Mouse (Mus musculus): ENCODE results near the gene Gramd1b. TPM values are rescaled to one million over a fixed set of nuclear protein-coding genes. Genes with fewer than 3 reads are reported as not detected.
A peak's percentile ranks its signal among the peaks of the same experiment; 100 is the strongest.

Gramd1b gene
- polyA plus RNA-seq, 1 experiment from 2014 or later = 6.5 TPM

DNA sequence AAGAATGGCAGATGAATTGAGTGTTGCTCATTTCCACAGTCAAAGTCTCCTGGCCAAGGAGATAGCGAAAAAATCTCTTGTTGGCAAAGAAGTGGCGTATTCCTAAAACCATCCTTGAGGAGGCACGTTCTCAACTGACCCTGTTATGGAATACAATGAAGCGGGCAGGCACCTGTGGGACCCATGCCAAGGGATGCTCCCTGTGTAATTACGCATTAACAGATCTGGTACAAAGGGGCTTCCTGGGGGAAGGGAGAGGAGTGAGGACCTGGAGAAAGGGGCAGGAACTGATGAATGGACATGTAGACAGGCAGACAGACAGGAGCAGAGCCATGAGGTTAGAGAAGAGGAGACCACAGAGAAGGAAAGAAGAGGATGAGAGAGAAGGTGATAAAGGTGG, 146.4 kb downstream of the Gramd1b start:
- Histone ChIP-seq H3K9me3 (ENCODE audit: control insufficient read depth, low read length) (no peaks in the 10 kb centered on the region), H3K4me2 (ENCODE audit: low read length) (no peak overlapping the region), H3K36me3 (ENCODE audit: control insufficient read depth, insufficient read depth, low read length) (no peaks in the 10 kb centered on the region), H3K27ac (replicated peaks in 1 of 2; ENCODE audit: control insufficient read depth in 1 of 2, insufficient read depth in 1 of 2, low read depth in 2 of 2, low read length in 2 of 2) (no peak overlapping the region), H3K4me3 (ENCODE audit: control insufficient read depth in 1 of 2, insufficient read depth in 1 of 2, low read depth in 1 of 2, low read length in 2 of 2) (no peak overlapping the region), H3K9ac (ENCODE audit: low read length) (no peak overlapping the region), H3K4me1 (ENCODE audit: control insufficient read depth in 2 of 2, insufficient read depth in 2 of 2, low read length in 2 of 2) (peaks cover 3 to 13% of the 10 kb centered on the region in 2 experiments; a peak in 3 of 4 replicates), H3K27me3 (ENCODE audit: control insufficient read depth, insufficient read depth, low read length) (no peaks in the 10 kb centered on the region)
- 88% methylated on average over 5 of the region's 5 CpGs for WGBS
- ATAC-seq (ENCODE audit: insufficient number of reproducible peaks, insufficient read depth, low FRiP score, low read depth) = no peak

DNA sequence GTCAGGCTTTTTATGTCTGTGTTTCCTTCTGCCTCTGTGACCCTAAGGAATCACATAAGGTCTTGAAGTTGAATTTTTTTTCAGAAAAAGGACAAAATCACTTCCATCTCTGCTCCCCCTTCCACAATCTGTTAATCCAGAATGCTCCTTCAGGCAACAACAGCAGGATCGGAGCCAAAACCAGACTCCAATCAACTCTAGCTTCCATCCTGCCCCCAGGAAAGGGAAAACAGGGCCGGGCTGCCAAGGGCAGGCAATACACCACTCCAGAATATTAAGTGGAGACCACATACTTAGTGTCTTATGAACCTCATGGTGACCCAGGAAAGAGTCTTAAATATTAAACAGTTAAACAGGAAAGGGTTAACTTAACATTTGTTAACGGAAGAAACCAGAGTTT, 148.7 kb downstream of the Gramd1b start:
- 68% methylated on average over 3 of the region's 3 CpGs for WGBS
- H3K27me3 ChIP-seq (ENCODE audit: control insufficient read depth, insufficient read depth, low read length) = no peaks in the 10 kb centered on the region
- 0 out of 2 replicates have a peak overlapping the region, but pooled peaks have one; percentile 31 for H3K9ac ChIP-seq (ENCODE audit: low read length)
- peaks cover 3 to 13% of the 10 kb centered on the region in 2 experiments; a peak in 3 of 4 replicates for H3K4me1 ChIP-seq (ENCODE audit: control insufficient read depth in 2 of 2, insufficient read depth in 2 of 2, low read length in 2 of 2)
- H3K9me3 ChIP-seq (ENCODE audit: control insufficient read depth, low read length) = no peaks in the 10 kb centered on the region
- H3K4me2 ChIP-seq (ENCODE audit: low read length) = peak overlapping the region; percentile 39; the same call in 1 of the 2 replicates
- no peak overlapping the region for H3K27ac ChIP-seq (replicated peaks in 1 of 2; ENCODE audit: control insufficient read depth in 1 of 2, insufficient read depth in 1 of 2, low read depth in 2 of 2, low read length in 2 of 2)
- no peak for ATAC-seq (ENCODE audit: insufficient number of reproducible peaks, insufficient read depth, low FRiP score, low read depth)
- no peaks in the 10 kb centered on the region for H3K36me3 ChIP-seq (ENCODE audit: control insufficient read depth, insufficient read depth, low read length)
- H3K4me3 ChIP-seq (ENCODE audit: control insufficient read depth in 1 of 2, insufficient read depth in 1 of 2, low read depth in 1 of 2, low read length in 2 of 2) = no peak overlapping the region

DNA sequence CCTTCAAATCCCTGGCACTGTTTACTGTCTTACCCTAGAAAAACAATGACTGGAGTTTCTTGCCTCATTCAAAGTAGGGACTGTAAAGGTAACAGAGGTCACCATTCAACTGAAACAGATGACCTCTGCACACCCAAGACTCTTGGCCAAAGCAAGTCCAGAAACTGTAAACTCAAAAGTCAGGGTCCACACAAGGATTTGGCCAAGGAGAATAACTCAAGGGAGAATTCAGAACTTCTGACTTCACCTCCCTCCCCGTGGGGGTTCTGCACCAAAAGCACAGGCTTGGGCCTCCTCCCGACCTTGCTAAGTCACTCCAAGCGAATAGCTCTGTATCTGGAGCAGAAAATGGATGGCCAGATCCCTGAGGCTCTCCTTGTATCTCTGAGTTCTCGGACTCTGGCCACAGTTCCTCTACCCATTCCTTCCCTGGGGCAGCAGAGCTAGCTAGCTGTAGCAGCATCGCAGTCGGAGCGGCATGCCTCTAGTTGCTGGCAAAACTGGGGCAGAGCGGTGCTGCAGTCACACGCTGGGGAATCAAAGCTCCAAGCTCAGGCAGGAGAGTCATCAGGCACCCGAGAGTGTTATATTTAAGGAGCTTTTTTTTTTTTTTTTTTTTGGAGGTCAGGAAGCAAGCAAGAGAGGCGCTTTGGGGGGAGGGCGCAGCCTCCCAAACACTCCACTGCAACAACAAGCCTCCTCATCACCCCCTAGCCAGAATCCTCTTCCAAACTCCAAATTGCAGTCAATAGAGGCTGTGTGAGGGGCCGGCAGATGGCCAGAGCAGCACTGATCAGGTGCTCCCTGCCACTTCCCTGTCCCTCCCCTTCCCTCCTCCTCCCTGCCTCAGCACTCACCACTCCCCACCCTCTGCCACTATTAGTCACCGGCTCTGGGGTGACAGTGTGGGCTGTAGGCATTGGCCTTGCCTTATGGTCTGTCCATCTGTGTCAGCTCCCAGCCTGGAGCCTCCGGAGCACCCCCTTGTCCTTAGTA, 149.5 kb downstream of the Gramd1b start:
- no peaks in the 10 kb centered on the region for H3K27me3 ChIP-seq (ENCODE audit: control insufficient read depth, insufficient read depth, low read length)
- H3K36me3 ChIP-seq (ENCODE audit: control insufficient read depth, insufficient read depth, low read length) = no peaks in the 10 kb centered on the region
- ATAC-seq (ENCODE audit: insufficient number of reproducible peaks, insufficient read depth, low FRiP score, low read depth) = peak; percentile 46
- WGBS = 14% methylated on average over 15 of the region's 15 CpGs
- H3K4me1 ChIP-seq (ENCODE audit: control insufficient read depth in 2 of 2, insufficient read depth in 2 of 2, low read length in 2 of 2) = peaks cover 3 to 15% of the 10 kb centered on the region in 2 experiments; a peak in 3 of 4 replicates
- 0 out of 2 replicates have a peak overlapping the region, but pooled peaks have one; percentile 31 for H3K9ac ChIP-seq (ENCODE audit: low read length)
- peak overlapping the region; percentile 39 for H3K4me2 ChIP-seq (ENCODE audit: low read length)
- H3K4me3 ChIP-seq (ENCODE audit: control insufficient read depth in 1 of 2, insufficient read depth in 1 of 2, low read depth in 1 of 2, low read length in 2 of 2) = no peak overlapping the region
- peak overlapping the region; percentile 11 to 58; a peak in 2 of 4 replicates for H3K27ac ChIP-seq (replicated peaks in 1 of 2; ENCODE audit: control insufficient read depth in 1 of 2, insufficient read depth in 1 of 2, low read depth in 2 of 2, low read length in 2 of 2)
- no peaks in the 10 kb centered on the region for H3K9me3 ChIP-seq (ENCODE audit: control insufficient read depth, low read length)

DNA sequence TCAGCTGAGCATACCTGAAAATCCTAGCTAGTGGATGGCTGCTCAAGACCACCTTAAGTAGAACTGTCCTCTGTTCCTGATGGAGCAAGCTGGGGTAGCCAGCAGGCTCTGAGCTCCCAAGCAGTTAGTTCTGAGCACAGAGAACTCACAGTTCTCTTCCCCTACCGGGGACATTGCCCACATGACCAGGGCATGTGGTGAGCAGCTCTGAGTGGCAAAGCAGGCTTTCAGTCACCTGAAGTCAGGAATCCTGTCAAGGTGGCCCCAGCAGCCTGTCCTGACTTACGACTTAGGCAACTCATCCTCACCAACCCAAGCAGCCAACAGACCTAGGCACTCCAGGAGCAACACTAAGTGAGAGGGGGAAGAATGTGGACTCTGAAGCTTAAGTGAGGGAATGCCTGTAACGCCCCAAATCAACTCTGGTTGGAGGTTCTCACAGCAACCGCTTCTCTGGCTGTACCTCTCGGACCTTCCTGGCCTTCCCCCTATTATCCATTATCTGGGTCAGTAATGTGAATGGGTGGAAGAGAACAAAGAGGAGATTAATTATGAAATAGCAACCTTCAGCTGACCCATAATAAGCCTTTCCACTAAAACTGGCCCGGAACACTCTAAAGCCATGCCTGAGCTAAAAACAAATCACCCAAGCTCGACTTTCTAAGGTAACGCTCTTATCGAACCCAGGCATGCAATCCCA, 154.3 kb downstream of the Gramd1b start:
- Histone ChIP-seq H3K4me3 (ENCODE audit: control insufficient read depth in 1 of 2, insufficient read depth in 1 of 2, low read depth in 1 of 2, low read length in 2 of 2) (no peak overlapping the region), H3K4me1 (ENCODE audit: control insufficient read depth in 2 of 2, insufficient read depth in 2 of 2, low read length in 2 of 2) (peaks cover 15 to 27% of the 10 kb centered on the region in 2 experiments; a peak in 3 of 4 replicates), H3K27ac (replicated peaks in 1 of 2; ENCODE audit: control insufficient read depth in 1 of 2, insufficient read depth in 1 of 2, low read depth in 2 of 2, low read length in 2 of 2) (no peak overlapping the region), H3K9me3 (ENCODE audit: control insufficient read depth, low read length) (no peaks in the 10 kb centered on the region), H3K27me3 (ENCODE audit: control insufficient read depth, insufficient read depth, low read length) (no peaks in the 10 kb centered on the region), H3K36me3 (ENCODE audit: control insufficient read depth, insufficient read depth, low read length) (no peaks in the 10 kb centered on the region), H3K4me2 (ENCODE audit: low read length) (peak overlapping the region; percentile 42), H3K9ac (ENCODE audit: low read length) (peak overlapping the region; percentile 30; the same call in 1 of the 2 replicates)
- 53% methylated on average over 9 of the region's 9 CpGs for WGBS
- ATAC-seq (ENCODE audit: insufficient number of reproducible peaks, insufficient read depth, low FRiP score, low read depth) = no peak

DNA sequence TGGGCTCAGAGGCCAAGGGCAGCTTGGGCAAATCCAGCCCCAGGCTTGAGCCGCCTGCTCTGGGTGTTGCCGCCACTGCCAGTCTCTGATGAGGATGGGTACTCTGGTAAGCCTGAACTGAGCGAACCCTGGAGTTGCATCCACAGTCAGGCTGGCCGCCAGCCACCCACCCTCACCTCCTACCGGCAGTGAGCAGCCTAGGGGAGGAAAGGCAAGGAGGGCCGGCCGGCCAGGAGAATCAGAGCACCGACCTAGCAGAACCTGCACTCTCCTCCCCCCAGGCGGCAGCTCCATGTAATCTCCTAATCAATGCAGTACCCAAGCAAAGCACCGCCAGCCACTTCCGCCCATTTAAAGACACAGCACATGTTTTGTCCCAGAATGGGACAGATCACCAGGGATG, 155.0 kb downstream of the Gramd1b start:
- no peaks in the 10 kb centered on the region for H3K9me3 ChIP-seq (ENCODE audit: control insufficient read depth, low read length)
- H3K4me2 ChIP-seq (ENCODE audit: low read length) = peak overlapping the region; percentile 42
- no peaks in the 10 kb centered on the region for H3K36me3 ChIP-seq (ENCODE audit: control insufficient read depth, insufficient read depth, low read length)
- WGBS = 13% methylated on average over 11 of the region's 11 CpGs
- ATAC-seq (ENCODE audit: insufficient number of reproducible peaks, insufficient read depth, low FRiP score, low read depth) = 0 out of 2 replicates have a peak, but pooled peaks have one; percentile 28
- peaks cover 12 to 22% of the 10 kb centered on the region in 2 experiments; a peak in 3 of 4 replicates for H3K4me1 ChIP-seq (ENCODE audit: control insufficient read depth in 2 of 2, insufficient read depth in 2 of 2, low read length in 2 of 2)
- no peaks in the 10 kb centered on the region for H3K27me3 ChIP-seq (ENCODE audit: control insufficient read depth, insufficient read depth, low read length)
- peak overlapping the region; percentile 30; the same call in 1 of the 2 replicates for H3K9ac ChIP-seq (ENCODE audit: low read length)
- H3K27ac ChIP-seq (replicated peaks in 1 of 2; ENCODE audit: control insufficient read depth in 1 of 2, insufficient read depth in 1 of 2, low read depth in 2 of 2, low read length in 2 of 2) = no peak overlapping the region
- peak overlapping the region in 1 of 2 experiments; percentile 2; a peak in 1 of 4 replicates for H3K4me3 ChIP-seq (ENCODE audit: control insufficient read depth in 1 of 2, insufficient read depth in 1 of 2, low read depth in 1 of 2, low read length in 2 of 2)

DNA sequence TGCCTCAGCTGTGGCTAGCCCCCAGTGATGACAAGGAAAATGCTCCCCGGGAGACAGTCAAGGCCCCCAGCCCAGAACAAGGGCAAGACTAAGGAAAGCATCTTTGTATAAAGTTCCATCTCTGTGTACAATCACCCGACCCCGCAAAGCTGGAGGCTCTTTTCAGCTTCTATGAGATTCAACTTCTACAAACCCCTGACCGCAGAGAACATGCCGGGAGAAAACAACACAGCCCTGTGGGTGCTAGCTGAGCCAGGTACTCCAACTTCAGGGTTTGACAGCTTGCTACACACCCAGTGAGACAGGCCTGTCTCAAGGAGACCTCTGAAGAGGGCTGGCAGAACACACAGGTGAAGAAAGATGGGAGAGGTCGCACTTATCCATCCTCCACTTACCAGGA, 155.7 kb downstream of the Gramd1b start:
- no peaks in the 10 kb centered on the region for H3K36me3 ChIP-seq (ENCODE audit: control insufficient read depth, insufficient read depth, low read length)
- H3K4me2 ChIP-seq (ENCODE audit: low read length) = no peak overlapping the region
- peaks cover 12 to 22% of the 10 kb centered on the region in 2 experiments; a peak in 3 of 4 replicates for H3K4me1 ChIP-seq (ENCODE audit: control insufficient read depth in 2 of 2, insufficient read depth in 2 of 2, low read length in 2 of 2)
- H3K9me3 ChIP-seq (ENCODE audit: control insufficient read depth, low read length) = no peaks in the 10 kb centered on the region
- WGBS = 70% methylated on average over 6 of the region's 6 CpGs
- no peak overlapping the region for H3K4me3 ChIP-seq (ENCODE audit: control insufficient read depth in 1 of 2, insufficient read depth in 1 of 2, low read depth in 1 of 2, low read length in 2 of 2)
- H3K27ac ChIP-seq (replicated peaks in 1 of 2; ENCODE audit: control insufficient read depth in 1 of 2, insufficient read depth in 1 of 2, low read depth in 2 of 2, low read length in 2 of 2) = no peak overlapping the region
- H3K27me3 ChIP-seq (ENCODE audit: control insufficient read depth, insufficient read depth, low read length) = no peaks in the 10 kb centered on the region
- no peak overlapping the region for H3K9ac ChIP-seq (ENCODE audit: low read length)
- no peak for ATAC-seq (ENCODE audit: insufficient number of reproducible peaks, insufficient read depth, low FRiP score, low read depth)

DNA sequence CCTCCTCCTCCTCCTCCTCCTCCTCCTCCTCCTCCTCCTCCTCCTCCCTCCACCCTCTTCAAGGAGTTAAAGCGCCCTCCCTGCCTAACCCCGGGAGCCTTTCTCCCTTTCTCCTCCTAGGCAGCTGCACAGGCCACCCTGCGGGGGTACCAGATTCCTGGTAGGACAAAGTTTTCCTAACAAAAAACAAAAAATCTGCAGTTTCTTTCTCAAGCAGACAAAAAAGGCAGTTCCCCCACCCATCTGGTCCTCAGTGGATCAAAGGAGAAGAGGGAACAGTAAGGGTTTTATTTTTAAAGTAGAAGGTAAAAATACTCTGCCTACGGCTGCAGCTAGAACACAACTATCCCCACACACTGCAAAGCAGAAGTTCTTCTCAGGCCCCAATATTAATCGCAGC, 156.2 kb downstream of the Gramd1b start:
- Histone ChIP-seq H3K36me3 (ENCODE audit: control insufficient read depth, insufficient read depth, low read length) (no peaks in the 10 kb centered on the region), H3K9me3 (ENCODE audit: control insufficient read depth, low read length) (no peaks in the 10 kb centered on the region), H3K9ac (ENCODE audit: low read length) (no peak overlapping the region), H3K4me2 (ENCODE audit: low read length) (no peak overlapping the region), H3K4me1 (ENCODE audit: control insufficient read depth in 2 of 2, insufficient read depth in 2 of 2, low read length in 2 of 2) (peaks cover 12 to 22% of the 10 kb centered on the region in 2 experiments; a peak in 3 of 4 replicates), H3K4me3 (ENCODE audit: control insufficient read depth in 1 of 2, insufficient read depth in 1 of 2, low read depth in 1 of 2, low read length in 2 of 2) (no peak overlapping the region), H3K27ac (replicated peaks in 1 of 2; ENCODE audit: control insufficient read depth in 1 of 2, insufficient read depth in 1 of 2, low read depth in 2 of 2, low read length in 2 of 2) (no peak overlapping the region), H3K27me3 (ENCODE audit: control insufficient read depth, insufficient read depth, low read length) (no peaks in the 10 kb centered on the region)
- no peak for ATAC-seq (ENCODE audit: insufficient number of reproducible peaks, insufficient read depth, low FRiP score, low read depth)
- 65% methylated on average over 3 of the region's 5 CpGs for WGBS

Measured in heart, embryonic 14.5 days (tissue).